Mouse (Mus musculus) forebrain, embryonic 13.5 days (tissue): ENCODE data around the gene Tomm6. TPM values are rescaled to one million over a fixed set of nuclear protein-coding genes. Genes with fewer than 3 reads are reported as not detected.

ENCODE experiments used
- ATAC-seq: fragments of 200-750 bp; cut with Nextera tagmentation; 2 replicates; pipeline ENCODE4 v1.8.0; 2017
- H3K27ac ChIP-seq: fragments of 300-500 bp; sonication (generic); 2 replicates; pipeline ENCODE4 v1.5.1; 2015; ENCODE audit warnings: inconsistent platforms, mild to moderate bottlenecking, moderate library complexity
- H3K27me3 ChIP-seq: fragments of 300-500 bp; sonication (generic); 2 replicates; pipeline ENCODE4 v1.6.1; 2015; ENCODE audit warnings: mild to moderate bottlenecking, inconsistent platforms
- H3K36me3 ChIP-seq: fragments of 300-500 bp; sonication (generic); 2 replicates; pipeline ENCODE4 v1.6.1; 2015; ENCODE audit warnings: mild to moderate bottlenecking, inconsistent platforms; ENCODE audit not compliant: poor library complexity, severe bottlenecking
- H3K4me1 ChIP-seq: fragments of 300-500 bp; sonication (generic); 2 replicates; pipeline ENCODE4 v1.6.1; 2015; ENCODE audit warnings: inconsistent platforms
- H3K4me2 ChIP-seq: fragments of 300-500 bp; sonication (generic); 2 replicates; pipeline ENCODE4 v1.6.1; 2015; ENCODE audit warnings: inconsistent platforms, mild to moderate bottlenecking, moderate library complexity
- H3K4me3 ChIP-seq: fragments of 300-500 bp; sonication (generic); 2 replicates; pipeline ENCODE4 v1.5.1; 2015; ENCODE audit warnings: mild to moderate bottlenecking, inconsistent platforms
- H3K9ac ChIP-seq: fragments of 300-500 bp; sonication (generic); 2 replicates; pipeline ENCODE4 v1.6.1; 2015; ENCODE audit warnings: mild to moderate bottlenecking, inconsistent platforms
- H3K9me3 ChIP-seq: fragments of 300-500 bp; sonication (generic); replicated peaks from 2 replicates; pipeline ENCODE4 v1.6.1; 2016; ENCODE audit warnings: inconsistent platforms
- WGBS: fragments of 180-500 bp; shearing (Covaris S2); methylation state at CpG from one replicate; pipeline ENCODE4 v1.1.7; 2015; 5-methylcytosine and 5-hydroxymethylcytosine counted together
- polyA plus RNA-seq: library from polyadenylated mRNA; unstranded; fragments of >200 nt; fragmentation: Nextera tagmentation; extraction: Ambion mirVana; gene quantifications from 2 replicates; pipeline ENCODE4 v1.2.1, GENCODE M21; 2015

Gene Tomm6
- polyA plus RNA-seq, 1 experiment from 2014 or later = 350 TPM

- Histone ChIP-seq H3K27me3 (no peaks in the 10 kb centered on the region), H3K27ac (no peak overlapping the region), H3K9me3 (no peaks in the 10 kb centered on the region), H3K36me3 (0 out of 2 replicates have a peak, but pooled peaks cover 4% of the 10 kb centered on the region), H3K9ac (no peak overlapping the region), H3K4me2 (no peak overlapping the region), H3K4me1 (no peaks in the 10 kb centered on the region), H3K4me3 (no peak overlapping the region)
- no peak for ATAC-seq
- WGBS = 71% methylated on average over 4 of the region's 4 CpGs
Measured at GRCm38 (mm10) chr17:47708972-47709371, 20.8 kb upstream of the Tomm6 start.

DNA sequence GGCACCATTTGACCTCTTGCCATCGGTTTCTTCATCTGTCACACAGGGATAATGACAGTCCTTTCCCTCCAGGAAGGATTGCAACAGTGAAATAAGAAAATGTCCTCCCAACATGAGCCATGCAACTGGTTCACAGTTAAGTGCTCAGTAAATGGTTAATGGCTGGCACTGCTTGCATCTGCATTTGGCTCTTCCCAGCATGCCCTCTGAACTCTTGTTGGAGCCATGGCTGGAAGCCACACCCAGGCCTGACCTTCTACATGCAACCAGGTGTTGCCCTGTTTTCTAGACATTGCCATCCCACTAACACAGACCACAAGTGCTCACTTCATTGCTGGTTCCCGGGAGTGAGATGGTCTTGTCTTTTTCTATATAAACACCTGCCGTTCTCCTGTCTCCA is 19.8 kb upstream of the Tomm6 start:
- Histone ChIP-seq H3K9me3 (no peaks in the 10 kb centered on the region), H3K4me2 (no peak overlapping the region), H3K4me1 (no peaks in the 10 kb centered on the region), H3K27ac (no peak overlapping the region), H3K36me3 (peaks cover 12% of the 10 kb centered on the region; the same call in 1 of the 2 replicates), H3K27me3 (0 out of 2 replicates have a peak, but pooled peaks cover 4% of the 10 kb centered on the region), H3K9ac (no peak overlapping the region), H3K4me3 (no peak overlapping the region)
- WGBS = 80% methylated on average over 3 of the region's 3 CpGs
- no peak for ATAC-seq

DNA sequence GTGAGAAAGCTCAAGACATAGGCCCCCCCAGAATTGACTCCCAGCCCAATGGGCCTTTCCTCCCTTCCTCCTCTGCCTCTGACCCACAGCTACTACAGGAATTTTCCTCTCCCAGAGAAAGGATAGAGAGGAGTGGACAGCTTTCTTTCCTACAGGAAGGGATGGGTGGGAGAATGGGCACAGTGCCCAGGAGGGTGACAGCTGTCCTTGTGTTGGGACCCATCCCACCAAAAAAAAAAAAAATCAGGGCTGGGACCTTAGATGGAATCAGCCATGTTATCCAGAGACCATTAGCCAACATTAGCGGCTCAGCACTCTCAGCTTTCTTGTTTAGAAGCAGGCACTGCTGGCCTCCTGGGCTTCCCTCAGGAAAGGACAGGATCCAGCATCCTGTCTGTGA is 18.0 kb upstream of the Tomm6 start:
- H3K36me3 ChIP-seq = peaks cover 29% of the 10 kb centered on the region; the same call in 1 of the 2 replicates
- H3K4me3 ChIP-seq = no peak overlapping the region
- H3K27me3 ChIP-seq = 0 out of 2 replicates have a peak, but pooled peaks cover 6% of the 10 kb centered on the region
- H3K9ac ChIP-seq = no peak overlapping the region
- no peaks in the 10 kb centered on the region for H3K4me1 ChIP-seq
- no peak for ATAC-seq
- no peaks in the 10 kb centered on the region for H3K9me3 ChIP-seq
- H3K27ac ChIP-seq = no peak overlapping the region
- no peak overlapping the region for H3K4me2 ChIP-seq
- 71% methylated on average over 1 of the region's 1 CpGs for WGBS

- Histone ChIP-seq H3K36me3 (peaks cover 40% of the 10 kb centered on the region; the same call in 1 of the 2 replicates), H3K4me2 (no peak overlapping the region), H3K27me3 (0 out of 2 replicates have a peak, but pooled peaks cover 6% of the 10 kb centered on the region), H3K27ac (no peak overlapping the region), H3K9ac (no peak overlapping the region), H3K9me3 (no peaks in the 10 kb centered on the region), H3K4me1 (no peaks in the 10 kb centered on the region), H3K4me3 (no peak overlapping the region)
- ATAC-seq = no peak
- WGBS = 83% methylated on average over 4 of the region's 4 CpGs
Measured at GRCm38 (mm10) chr17:47704692-47705091, 16.5 kb upstream of the Tomm6 start.

- WGBS = 42% methylated on average over 20 of the region's 20 CpGs
- ATAC-seq = no peak
- Histone ChIP-seq H3K9me3 (no peaks in the 10 kb centered on the region), H3K36me3 (peaks cover 48% of the 10 kb centered on the region; the same call in 1 of the 2 replicates), H3K9ac (no peak overlapping the region), H3K4me2 (no peak overlapping the region), H3K27me3 (0 out of 2 replicates have a peak, but pooled peaks cover 6% of the 10 kb centered on the region), H3K27ac (no peak overlapping the region), H3K4me1 (no peaks in the 10 kb centered on the region), H3K4me3 (no peak overlapping the region)
Measured at GRCm38 (mm10) chr17:47703556-47703955, 15.4 kb upstream of the Tomm6 start.

GRCm38 (mm10) chr17:47702548-47703345 is 14.6 kb upstream of the Tomm6 start:
- no peak for ATAC-seq
- no peak overlapping the region for H3K9ac ChIP-seq
- H3K27me3 ChIP-seq = 0 out of 2 replicates have a peak, but pooled peaks cover 6% of the 10 kb centered on the region
- H3K4me2 ChIP-seq = no peak overlapping the region
- H3K36me3 ChIP-seq = peaks cover 48% of the 10 kb centered on the region; the same call in 1 of the 2 replicates
- no peaks in the 10 kb centered on the region for H3K9me3 ChIP-seq
- no peak overlapping the region for H3K4me3 ChIP-seq
- 55% methylated on average over 26 of the region's 28 CpGs for WGBS
- no peaks in the 10 kb centered on the region for H3K4me1 ChIP-seq
- no peak overlapping the region for H3K27ac ChIP-seq

- H3K4me1 ChIP-seq = no peaks in the 10 kb centered on the region
- peaks cover 48% of the 10 kb centered on the region; the same call in 1 of the 2 replicates for H3K36me3 ChIP-seq
- H3K9me3 ChIP-seq = no peaks in the 10 kb centered on the region
- no peak overlapping the region for H3K4me2 ChIP-seq
- no peak overlapping the region for H3K4me3 ChIP-seq
- no peak for ATAC-seq
- 81% methylated on average over 9 of the region's 9 CpGs for WGBS
- no peak overlapping the region for H3K27ac ChIP-seq
- no peak overlapping the region for H3K9ac ChIP-seq
- H3K27me3 ChIP-seq = 0 out of 2 replicates have a peak, but pooled peaks cover 6% of the 10 kb centered on the region
Measured at GRCm38 (mm10) chr17:47701793-47702192, 13.6 kb upstream of the Tomm6 start.

- H3K4me1 ChIP-seq = peaks cover 8% of the 10 kb centered on the region
- peaks cover 44% of the 10 kb centered on the region; the same call in 1 of the 2 replicates for H3K36me3 ChIP-seq
- no peak overlapping the region for H3K4me2 ChIP-seq
- 91% methylated on average over 2 of the region's 2 CpGs for WGBS
- no peak overlapping the region for H3K27ac ChIP-seq
- H3K4me3 ChIP-seq = no peak overlapping the region
- no peaks in the 10 kb centered on the region for H3K9me3 ChIP-seq
- H3K9ac ChIP-seq = no peak overlapping the region
- ATAC-seq = no peak
- H3K27me3 ChIP-seq = 0 out of 2 replicates have a peak, but pooled peaks cover 7% of the 10 kb centered on the region
Measured at GRCm38 (mm10) chr17:47699055-47699454, 10.9 kb upstream of the Tomm6 start.

DNA sequence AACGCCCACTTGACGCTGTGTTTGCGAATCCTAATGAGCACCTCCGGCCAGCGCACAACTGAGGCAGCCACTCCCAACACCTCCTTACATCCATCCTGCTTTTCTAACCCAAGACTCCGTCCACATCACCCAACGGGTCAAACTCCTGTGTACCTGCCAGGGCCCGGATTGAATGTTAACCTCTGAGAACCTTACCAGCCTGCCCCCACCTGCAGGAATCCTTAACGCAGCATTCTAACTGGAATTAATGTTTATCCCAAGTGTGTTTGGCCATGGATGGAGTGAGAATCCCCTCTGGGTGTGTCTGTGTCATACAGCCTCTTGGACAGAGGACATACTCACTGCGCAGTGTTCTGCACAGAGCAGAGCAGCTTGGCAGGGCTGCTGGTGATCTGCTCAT is 10.0 kb upstream of the Tomm6 start:
- H3K9ac ChIP-seq = 0 out of 2 replicates have a peak overlapping the region, but pooled peaks have one; percentile 5

DNA sequence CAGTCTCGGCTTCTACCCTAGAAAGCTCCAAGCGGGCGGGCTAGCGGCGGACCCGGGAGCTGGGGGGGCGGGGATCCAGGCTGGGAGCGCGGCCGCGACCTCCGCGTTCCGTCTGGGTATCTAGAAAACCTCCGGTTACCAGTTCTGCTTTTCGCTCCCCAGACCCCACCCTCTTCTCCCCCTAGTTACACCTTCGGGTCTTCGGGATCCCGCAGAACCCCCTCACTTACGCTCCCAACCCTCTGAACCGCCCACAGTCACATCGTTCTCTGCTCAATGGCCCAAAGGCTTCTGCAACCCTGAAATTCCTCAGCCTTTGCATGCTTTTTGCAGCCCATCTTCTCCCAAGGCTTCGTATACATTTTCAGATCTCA is 7.1 kb upstream of the Tomm6 start:
- Histone ChIP-seq H3K9me3 (no peaks in the 10 kb centered on the region), H3K4me2 (peak overlapping the region; percentile 76), H3K4me3 (peak overlapping the region; percentile 76), H3K27ac (peak overlapping the region; percentile 40; the same call in 1 of the 2 replicates), H3K27me3 (peaks cover 14% of the 10 kb centered on the region), H3K4me1 (peaks cover 13% of the 10 kb centered on the region), H3K9ac (peak overlapping the region; percentile 85), H3K36me3 (peaks cover 14% of the 10 kb centered on the region; the same call in 1 of the 2 replicates)
- WGBS = under 1% methylated on average over 13 of the region's 23 CpGs
- no peak; the same call in 1 of the 2 replicates for ATAC-seq

More for the DNA sequence above, 10.0 kb upstream of the Tomm6 start:
- Histone ChIP-seq H3K27ac (no peak overlapping the region), H3K4me1 (peaks cover 13% of the 10 kb centered on the region), H3K36me3 (peaks cover 38% of the 10 kb centered on the region; the same call in 1 of the 2 replicates), H3K27me3 (peaks cover 14% of the 10 kb centered on the region), H3K4me2 (no peak overlapping the region), H3K4me3 (no peak overlapping the region), H3K9me3 (no peaks in the 10 kb centered on the region)
- no peak for ATAC-seq
- 89% methylated on average over 10 of the region's 10 CpGs for WGBS

GRCm38 (mm10) chr17:47694503-47695336 is 6.5 kb upstream of the Tomm6 start, which contains the start of gene Prickle4:
TSS of gene Prickle4 (minus strand) at chr17:47694736.
- H3K9ac ChIP-seq = peak within 1 kb of the TSS; percentile 85
- peak; percentile 96 for ATAC-seq
- peaks cover 8% of the 10 kb centered on the region; the same call in 1 of the 2 replicates for H3K36me3 ChIP-seq
- H3K4me1 ChIP-seq = peaks cover 16% of the 10 kb centered on the region
- peak within 1 kb of the TSS; percentile 40; the same call in 1 of the 2 replicates for H3K27ac ChIP-seq
- under 1% methylated on average over 78 of the region's 82 CpGs for WGBS
- peaks cover 14% of the 10 kb centered on the region for H3K27me3 ChIP-seq
- peak within 1 kb of the TSS; percentile 76 for H3K4me3 ChIP-seq
- H3K9me3 ChIP-seq = no peaks in the 10 kb centered on the region
- H3K4me2 ChIP-seq = peak within 1 kb of the TSS; percentile 76

DNA sequence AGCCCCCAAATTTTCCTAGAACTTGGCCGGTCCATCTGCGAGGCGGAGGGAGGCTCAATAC is 6.1 kb upstream of the Tomm6 start, which contains the start of gene Gm21981:
Gene Gm21981 (minus strand): TSS at position 14 of the 61 bp plus-strand sequence.
- ATAC-seq = no peak
- H3K9ac ChIP-seq = peak within 1 kb of the TSS; percentile 85
- no peaks in the 10 kb centered on the region for H3K9me3 ChIP-seq
- 4% methylated on average over 3 of the region's 3 CpGs for WGBS
- H3K4me1 ChIP-seq = peaks cover 21% of the 10 kb centered on the region
- H3K27ac ChIP-seq = peak within 1 kb of the TSS; percentile 40; the same call in 1 of the 2 replicates
- 0 out of 2 replicates have a peak, but pooled peaks cover 4% of the 10 kb centered on the region for H3K36me3 ChIP-seq
- H3K4me2 ChIP-seq = peak within 1 kb of the TSS; percentile 76
- H3K4me3 ChIP-seq = peak within 1 kb of the TSS; percentile 76
- H3K27me3 ChIP-seq = peaks cover 14% of the 10 kb centered on the region
